Mouse (Mus musculus): Measurements from ENCODE around the gene Socs3.

Gene Socs3

GRCm38 (mm10) chr11:117974327-117975125 is 4.7 kb upstream of the Socs3 start:
- in situ Hi-C loops (cut with MboI, MseI): loop anchor here in 1 of 2 experiments (5.0 kb wide), 1 partner anchor 48 kb away; no protein-coding TSS in a partner anchor

GRCm38 (mm10) chr11:117973569-117973968 is 3.7 kb upstream of the Socs3 start:
- in situ Hi-C loops (cut with MboI, MseI): loop anchor here in 1 of 2 experiments (5.0 kb wide), 1 partner anchor 49 kb away; no protein-coding TSS in a partner anchor

DNA sequence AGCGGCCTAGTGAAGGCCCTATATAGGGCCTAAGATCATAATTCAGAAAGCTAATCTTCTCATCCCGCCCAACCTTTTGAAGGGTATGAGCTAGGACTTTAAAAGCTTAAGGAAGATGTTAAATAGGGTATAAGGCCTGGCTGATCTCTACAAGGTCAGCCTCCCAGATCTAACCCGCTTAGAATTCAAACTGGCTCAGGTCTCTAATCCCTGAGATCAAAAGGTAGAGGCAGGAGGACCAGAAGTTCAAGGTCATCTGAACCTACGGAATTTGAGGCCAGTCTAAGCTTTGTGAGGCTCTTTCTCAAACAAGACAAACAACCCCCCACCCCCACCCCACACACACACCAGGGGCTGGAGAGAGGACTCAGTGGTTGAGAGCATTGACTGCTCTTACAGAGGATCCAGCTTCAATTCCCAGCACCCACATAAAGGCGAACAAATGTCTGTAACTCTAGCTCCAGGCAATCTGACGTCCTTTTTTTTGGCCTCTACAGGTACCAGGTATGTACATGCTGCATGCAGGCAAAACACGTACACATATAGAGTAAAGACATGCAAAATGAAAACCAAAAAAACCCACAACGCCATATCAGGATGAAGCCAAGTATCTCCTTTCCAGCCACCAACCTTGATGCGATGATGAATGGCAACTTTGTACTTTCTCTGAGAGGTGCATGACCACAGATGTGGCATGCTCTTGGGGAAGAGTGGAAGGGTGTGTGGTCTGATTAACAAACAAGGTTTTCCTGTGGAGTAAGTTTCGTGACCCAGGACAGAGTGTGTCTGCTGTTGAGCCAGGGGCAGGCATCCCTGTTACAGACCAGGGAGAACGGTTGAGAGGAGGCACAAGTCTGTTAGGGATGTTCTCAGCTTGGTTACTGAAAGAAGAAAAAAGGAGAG is 3.1 kb upstream of the Socs3 start:
- in situ Hi-C loops (cut with MboI, MseI): loop anchor here in 1 of 2 experiments (5.0 kb wide), 1 partner anchor 49 kb away; no protein-coding TSS in a partner anchor

GRCm38 (mm10) chr11:117971646-117972242 is 1.9 kb upstream of the Socs3 start:
- in situ Hi-C loops (cut with MboI, MseI): loop anchor here in 1 of 2 experiments (5.0 kb wide), 1 partner anchor 51 kb away; no protein-coding TSS in a partner anchor

DNA sequence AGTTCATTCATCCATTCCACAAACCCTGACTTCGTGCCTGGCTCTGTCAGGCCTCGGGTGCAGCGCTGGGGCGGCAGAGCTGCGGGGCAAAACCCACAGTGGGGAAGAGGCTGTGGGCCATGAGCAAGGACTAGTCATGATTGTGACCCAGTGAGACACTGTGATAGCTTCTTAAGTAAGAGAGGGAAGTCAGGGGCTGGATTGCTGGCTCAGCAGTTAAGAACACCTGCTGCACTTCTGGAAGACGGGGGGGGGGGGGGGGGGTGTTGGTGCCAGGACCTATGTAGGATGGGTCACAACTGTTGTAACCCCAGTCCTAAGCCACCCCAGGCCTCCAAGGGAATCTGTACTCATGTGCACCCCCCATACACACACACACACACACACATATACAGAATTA is 1.3 kb upstream of the Socs3 start:
- in situ Hi-C loops (cut with MboI, MseI): loop anchor here in 1 of 2 experiments (5.0 kb wide), 1 partner anchor 51 kb away; no protein-coding TSS in a partner anchor

GRCm38 (mm10) chr11:117969100-117969944 is 525 bp downstream of the Socs3 start:
- in situ Hi-C loops (cut with MboI, MseI): loop anchor here (5.0 to 10.0 kb wide), 8 partner anchors 48 to 1585 kb away; partner anchors contain the start of genes Tha1 (in 2 of the 2), Tmc6 (in 1 of the 2) and Tmc8 (in 1 of the 2)

DNA sequence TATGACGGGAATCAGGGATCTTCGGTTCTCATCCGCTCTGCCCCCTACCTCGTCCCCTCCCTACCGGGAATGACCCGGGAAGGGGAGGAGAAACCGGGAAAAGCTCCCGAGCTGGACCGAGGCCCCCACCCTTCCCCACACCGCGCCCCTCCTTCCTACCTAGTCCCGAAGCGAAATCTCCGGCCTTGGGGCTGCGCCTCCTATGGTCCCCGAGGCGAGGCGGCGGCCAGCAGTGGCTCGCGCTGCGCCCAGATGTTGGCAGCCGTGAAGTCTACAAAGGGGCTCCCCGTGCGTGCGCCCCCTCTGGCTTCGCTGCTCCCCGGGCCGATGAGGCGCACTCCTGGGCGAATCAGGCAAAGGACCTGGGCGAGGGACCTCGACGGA is 1.1 kb downstream of the Socs3 start:
- in situ Hi-C loops (cut with MboI, MseI): loop anchor here (5.0 to 10.0 kb wide), 8 partner anchors 49 to 1584 kb away; partner anchors contain the start of genes Tha1 (in 2 of the 2), Tmc6 (in 1 of the 2) and Tmc8 (in 1 of the 2)

GRCm38 (mm10) chr11:117968016-117968671 is 1.7 kb downstream of the Socs3 start:
- in situ Hi-C loops (cut with MboI, MseI): loop anchor here (5.0 to 10.0 kb wide), 8 partner anchors 49 to 1583 kb away; partner anchors contain the start of genes Tha1 (in 2 of the 2), Tmc6 (in 1 of the 2) and Tmc8 (in 1 of the 2)

DNA sequence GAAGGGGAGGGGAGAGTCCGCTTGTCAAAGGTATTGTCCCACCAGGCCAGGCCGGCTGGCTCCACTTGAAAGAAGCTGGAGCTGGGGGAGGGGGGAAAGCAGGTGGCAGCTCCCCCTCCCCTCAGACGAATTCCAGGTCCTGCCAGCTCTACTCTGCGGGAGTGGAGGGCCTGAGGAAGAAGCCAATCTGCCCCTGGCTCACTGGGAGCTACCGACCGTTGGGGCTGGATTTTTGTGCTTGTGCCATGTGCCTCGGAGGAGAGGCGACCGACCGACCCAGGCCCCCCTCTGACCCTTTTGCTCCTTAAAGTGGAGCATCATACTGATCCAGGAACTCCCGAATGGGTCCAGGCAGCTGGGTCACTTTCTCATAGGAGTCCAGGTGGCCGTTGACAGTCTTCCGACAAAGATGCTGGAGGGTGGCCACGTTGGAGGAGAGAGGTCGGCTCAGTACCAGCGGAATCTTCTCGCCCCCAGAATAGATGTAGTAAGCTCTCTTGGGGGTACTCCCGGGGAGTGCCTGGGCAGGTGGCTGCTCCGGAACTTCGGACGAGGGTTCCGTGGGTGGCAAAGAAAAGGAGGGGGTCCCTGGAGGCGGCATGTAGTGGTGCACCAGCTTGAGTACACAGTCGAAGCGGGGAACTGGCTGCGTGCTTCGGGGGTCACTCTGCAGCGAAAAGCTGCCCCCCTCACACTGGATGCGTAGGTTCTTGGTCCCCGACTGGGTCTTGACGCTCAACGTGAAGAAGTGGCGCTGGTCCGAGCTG is 2.4 kb downstream of the Socs3 start:
- in situ Hi-C loops (cut with MboI, MseI): loop anchor here (5.0 to 10.0 kb wide), 8 partner anchors 50 to 1583 kb away; partner anchors contain the start of genes Tha1 (in 2 of the 2), Tmc6 (in 1 of the 2) and Tmc8 (in 1 of the 2)

- in situ Hi-C loops (cut with MboI, MseI): loop anchor here (5.0 to 10.0 kb wide), 8 partner anchors 51 to 1582 kb away; partner anchors contain the start of genes Tha1 (in 2 of the 2), Tmc6 (in 1 of the 2) and Tmc8 (in 1 of the 2)
Measured at GRCm38 (mm10) chr11:117966506-117967100, 3.2 kb downstream of the Socs3 start.

- in situ Hi-C loops (cut with MboI, MseI): loop anchor here (5.0 to 10.0 kb wide), 8 partner anchors 52 to 1581 kb away; partner anchors contain the start of genes Tha1 (in 2 of the 2), Tmc6 (in 1 of the 2) and Tmc8 (in 1 of the 2)
Measured at GRCm38 (mm10) chr11:117965561-117965981, 4.3 kb downstream of the Socs3 start.

DNA sequence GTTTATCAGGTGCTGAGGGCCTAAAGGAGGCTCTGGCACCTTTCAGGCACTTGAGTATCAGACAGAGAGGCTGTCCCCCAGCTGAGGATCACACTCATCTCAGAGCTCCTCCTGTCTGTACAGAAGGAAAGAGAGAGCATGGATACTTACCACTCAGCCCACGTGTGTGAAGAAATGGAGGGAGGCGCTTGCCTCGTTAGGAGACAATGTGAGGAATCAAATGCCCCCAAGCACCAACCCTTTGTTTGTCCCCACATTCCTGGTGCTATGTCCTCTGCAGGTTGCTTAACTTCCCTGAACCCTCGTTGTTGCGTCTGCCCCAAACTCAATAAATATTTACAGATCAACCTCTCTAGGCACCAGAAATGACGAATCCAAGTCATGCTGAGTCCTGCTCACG is 4.8 kb downstream of the Socs3 start:
- in situ Hi-C loops (cut with MboI, MseI): loop anchor here (5.0 to 10.0 kb wide), 8 partner anchors 52 to 1580 kb away; partner anchors contain the start of genes Tha1 (in 2 of the 2), Tmc6 (in 1 of the 2) and Tmc8 (in 1 of the 2)

- in situ Hi-C loops (cut with MboI, MseI): loop anchor here (10.0 kb wide), 5 partner anchors 179 to 1579 kb away; partner anchors contain the start of genes Tmc6 (in 1 of the 2) and Tmc8 (in 1 of the 2)
Measured at GRCm38 (mm10) chr11:117964294-117964693, 5.6 kb downstream of the Socs3 start.

- in situ Hi-C loops (cut with MboI, MseI): loop anchor here (10.0 kb wide), 5 partner anchors 179 to 1579 kb away; partner anchors contain the start of genes Tmc6 (in 1 of the 2) and Tmc8 (in 1 of the 2)
Measured at GRCm38 (mm10) chr11:117963872-117964271, 6.0 kb downstream of the Socs3 start.

- in situ Hi-C loops (cut with MboI, MseI): loop anchor here (10.0 kb wide), 5 partner anchors 178 to 1578 kb away; partner anchors contain the start of genes Tmc6 (in 1 of the 2) and Tmc8 (in 1 of the 2)
Measured at GRCm38 (mm10) chr11:117963091-117963793, 6.6 kb downstream of the Socs3 start.

Measured in T-helper 17 cell (primary cell).